Mouse (Mus musculus): Measurements from ENCODE around the gene Ephx3. TPM values are rescaled to one million over a fixed set of nuclear protein-coding genes. Genes with fewer than 3 reads are reported as not detected.
"Not testable (repeated sequence)": the region's sequence is repeated elsewhere in the genome, so short reads cannot be mapped to it uniquely, and the experiment has no call there.

The Ephx3 gene
- polyA plus RNA-seq (2014; fragmentation: Nextera tagmentation; extraction: Ambion mirVana), result not detected in 2 replicates

DNA sequence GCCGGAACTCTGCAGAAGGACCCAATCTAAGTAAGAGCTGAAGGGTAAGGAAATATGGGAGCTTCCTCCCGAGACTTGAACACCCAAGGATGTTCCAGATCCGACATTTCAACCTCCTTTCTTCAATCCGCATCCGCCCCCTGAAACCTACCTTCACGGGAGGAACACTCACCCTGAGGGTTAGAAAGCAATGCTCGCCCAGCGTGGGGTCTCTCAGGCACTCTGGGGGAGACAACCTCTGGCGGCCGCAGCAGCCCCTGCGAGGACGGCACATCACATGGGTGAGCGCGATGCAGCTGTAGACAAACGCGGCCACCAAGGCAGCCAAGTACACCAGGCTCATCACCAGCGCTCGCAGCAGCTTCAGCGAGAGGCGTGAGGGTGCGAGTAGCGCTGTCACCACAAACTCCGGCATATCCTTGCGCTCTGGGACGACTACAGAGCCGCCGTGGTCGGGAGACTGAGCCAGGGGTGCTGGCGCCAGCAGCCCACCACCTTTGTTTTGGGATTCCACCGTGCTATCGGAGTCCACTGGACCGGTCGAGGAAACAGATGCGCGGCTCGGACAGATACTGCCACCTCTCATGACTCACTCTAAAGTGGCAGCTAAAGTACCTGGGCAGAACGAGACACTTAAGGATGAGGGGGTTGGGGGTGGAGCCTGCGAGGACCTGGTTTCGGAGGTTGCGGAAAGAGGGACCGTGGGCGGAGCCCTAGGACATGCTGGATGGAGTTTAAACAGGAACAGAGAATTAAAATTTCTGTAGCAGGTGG, at the start of gene Ephx3:
TSS of gene Ephx3 (minus strand) at position 687 of the 774 bp plus-strand sequence.
- Histone ChIP-seq H3K36me3 (replicated peaks; ENCODE audit: control insufficient read depth, insufficient read depth, low read depth, low read length) (no peaks in the 10 kb centered on the region), H3K27ac (replicated peaks; ENCODE audit: low read depth, low read length) (no peak within 1 kb of the TSS), H3K9me3 (replicated peaks; ENCODE audit: control insufficient read depth, low read length) (no peaks in the 10 kb centered on the region), H3K27me3 (ENCODE audit: control insufficient read depth, insufficient read depth, low read length) (peaks cover 11% of the 10 kb centered on the region), H3K4me1 (ENCODE audit: control insufficient read depth, insufficient read depth, low read length) (peaks cover 4% of the 10 kb centered on the region; the same call in 1 of the 2 replicates), H3K9ac (replicated peaks; ENCODE audit: low read length) (peak within 1 kb of the TSS; percentile 44), H3K4me2 (ENCODE audit: low read depth, low read length) (peak within 1 kb of the TSS; percentile 80), H3K4me3 (ENCODE audit: low read depth, low read length) (peak within 1 kb of the TSS; percentile 37)
- ATAC-seq (replicated peaks; ENCODE audit: insufficient number of reproducible peaks, low FRiP score, low TSS enrichment, low read depth) (no peak), DNase-seq (ENCODE audit: low spot score) (peak; percentile 32)
- 4% methylated on average over 42 of the region's 42 CpGs for WGBS

DNA sequence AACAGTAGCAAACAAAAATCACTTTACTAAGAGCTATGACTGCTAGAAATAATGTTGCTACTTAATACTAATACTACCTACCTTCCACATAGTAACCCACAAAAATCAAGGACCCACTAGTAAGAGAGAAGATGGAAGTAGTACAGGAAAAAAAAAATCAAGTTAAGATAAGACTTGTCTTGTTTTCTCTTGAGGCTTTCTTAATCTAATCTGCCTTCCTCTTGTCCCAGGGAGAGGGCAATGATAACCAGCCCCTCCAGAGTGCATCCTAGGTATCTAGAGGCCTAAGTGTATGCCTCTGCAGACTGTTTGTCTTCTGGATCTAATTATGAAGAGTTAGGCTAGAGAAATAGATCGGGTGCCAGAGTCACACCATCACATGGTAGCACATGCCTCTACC, 49.2 kb upstream of the Ephx3 start:
- Histone ChIP-seq H3K9me3 (replicated peaks; ENCODE audit: control insufficient read depth, low read length) (no peaks in the 10 kb centered on the region), H3K4me2 (ENCODE audit: low read depth, low read length) (no peak overlapping the region), H3K9ac (replicated peaks; ENCODE audit: low read length) (no peak overlapping the region), H3K36me3 (replicated peaks; ENCODE audit: control insufficient read depth, insufficient read depth, low read depth, low read length) (no peaks in the 10 kb centered on the region), H3K4me3 (ENCODE audit: low read depth, low read length) (no peak overlapping the region), H3K27ac (replicated peaks; ENCODE audit: low read depth, low read length) (no peak overlapping the region), H3K4me1 (ENCODE audit: control insufficient read depth, insufficient read depth, low read length) (peaks cover 6% of the 10 kb centered on the region), H3K27me3 (ENCODE audit: control insufficient read depth, insufficient read depth, low read length) (no peaks in the 10 kb centered on the region)
- DNase-seq (ENCODE audit: low spot score) (no peak), ATAC-seq (replicated peaks; ENCODE audit: insufficient number of reproducible peaks, low FRiP score, low TSS enrichment, low read depth) (no peak)
- 40% methylated on average over 1 of the region's 1 CpGs for WGBS

- Histone ChIP-seq H3K9me3 (replicated peaks; ENCODE audit: control insufficient read depth, low read length) (no peaks in the 10 kb centered on the region), H3K4me2 (ENCODE audit: low read depth, low read length) (no peak overlapping the region; the same call in 1 of the 2 replicates), H3K36me3 (replicated peaks; ENCODE audit: control insufficient read depth, insufficient read depth, low read depth, low read length) (no peaks in the 10 kb centered on the region), H3K4me1 (ENCODE audit: control insufficient read depth, insufficient read depth, low read length) (peaks cover 6% of the 10 kb centered on the region), H3K27ac (replicated peaks; ENCODE audit: low read depth, low read length) (no peak overlapping the region), H3K4me3 (ENCODE audit: low read depth, low read length) (no peak overlapping the region), H3K9ac (replicated peaks; ENCODE audit: low read length) (no peak overlapping the region), H3K27me3 (ENCODE audit: control insufficient read depth, insufficient read depth, low read length) (no peaks in the 10 kb centered on the region)
- DNase-seq (ENCODE audit: low spot score) (peak; percentile 60), ATAC-seq (replicated peaks; ENCODE audit: insufficient number of reproducible peaks, low FRiP score, low TSS enrichment, low read depth) (no peak; the same call in 1 of the 2 replicates)
- 59% methylated on average over 5 of the region's 5 CpGs for WGBS
Measured at GRCm38 (mm10) chr17:32235534-32236191, 46.3 kb upstream of the Ephx3 start.

GRCm38 (mm10) chr17:32233174-32233573, 43.8 kb upstream of the Ephx3 start:
- Histone ChIP-seq H3K4me3 (ENCODE audit: low read depth, low read length) (no peak overlapping the region), H3K36me3 (replicated peaks; ENCODE audit: control insufficient read depth, insufficient read depth, low read depth, low read length) (no peaks in the 10 kb centered on the region; the same call in none of the 2 replicates), H3K4me1 (ENCODE audit: control insufficient read depth, insufficient read depth, low read length) (peaks cover 6% of the 10 kb centered on the region), H3K27ac (replicated peaks; ENCODE audit: low read depth, low read length) (no peak overlapping the region), H3K9ac (replicated peaks; ENCODE audit: low read length) (no peak overlapping the region), H3K4me2 (ENCODE audit: low read depth, low read length) (no peak overlapping the region), H3K9me3 (replicated peaks; ENCODE audit: control insufficient read depth, low read length) (no peaks in the 10 kb centered on the region), H3K27me3 (ENCODE audit: control insufficient read depth, insufficient read depth, low read length) (no peaks in the 10 kb centered on the region)
- DNase-seq (ENCODE audit: low spot score) (no peak), ATAC-seq (replicated peaks; ENCODE audit: insufficient number of reproducible peaks, low FRiP score, low TSS enrichment, low read depth) (no peak)

- Histone ChIP-seq H3K9ac (replicated peaks; ENCODE audit: low read length) (no peak overlapping the region), H3K27me3 (ENCODE audit: control insufficient read depth, insufficient read depth, low read length) (no peaks in the 10 kb centered on the region), H3K4me1 (ENCODE audit: control insufficient read depth, insufficient read depth, low read length) (no peaks in the 10 kb centered on the region), H3K9me3 (replicated peaks; ENCODE audit: control insufficient read depth, low read length) (no peaks in the 10 kb centered on the region), H3K4me3 (ENCODE audit: low read depth, low read length) (no peak overlapping the region), H3K4me2 (ENCODE audit: low read depth, low read length) (no peak overlapping the region), H3K36me3 (replicated peaks; ENCODE audit: control insufficient read depth, insufficient read depth, low read depth, low read length) (no peaks in the 10 kb centered on the region; the same call in none of the 2 replicates), H3K27ac (replicated peaks; ENCODE audit: low read depth, low read length) (no peak overlapping the region)
- DNase-seq (ENCODE audit: low spot score), result no peak
- ATAC-seq (replicated peaks; ENCODE audit: insufficient number of reproducible peaks, low FRiP score, low TSS enrichment, low read depth), result no peak
- WGBS, result 97% methylated on average over 4 of the region's 4 CpGs
Measured at GRCm38 (mm10) chr17:32229256-32229655, 39.9 kb upstream of the Ephx3 start.

- peaks cover 6% of the 10 kb centered on the region for H3K36me3 ChIP-seq (replicated peaks; ENCODE audit: control insufficient read depth, insufficient read depth, low read depth, low read length)
- no peak overlapping the region for H3K9ac ChIP-seq (replicated peaks; ENCODE audit: low read length)
- 65% methylated on average over 3 of the region's 3 CpGs for WGBS
- ATAC-seq (replicated peaks; ENCODE audit: insufficient number of reproducible peaks, low FRiP score, low TSS enrichment, low read depth), result no peak
- H3K4me1 ChIP-seq (ENCODE audit: control insufficient read depth, insufficient read depth, low read length), result no peaks in the 10 kb centered on the region
- no peak overlapping the region for H3K27ac ChIP-seq (replicated peaks; ENCODE audit: low read depth, low read length)
- no peaks in the 10 kb centered on the region for H3K9me3 ChIP-seq (replicated peaks; ENCODE audit: control insufficient read depth, low read length)
- DNase-seq (ENCODE audit: low spot score), result no peak
- H3K27me3 ChIP-seq (ENCODE audit: control insufficient read depth, insufficient read depth, low read length), result no peaks in the 10 kb centered on the region
- H3K4me3 ChIP-seq (ENCODE audit: low read depth, low read length), result no peak overlapping the region
- no peak overlapping the region for H3K4me2 ChIP-seq (ENCODE audit: low read depth, low read length)
Measured at GRCm38 (mm10) chr17:32220873-32221272, 31.5 kb upstream of the Ephx3 start.

GRCm38 (mm10) chr17:32215587-32215986, 26.2 kb upstream of the Ephx3 start:
- not testable (repeated sequence) for H3K27me3 ChIP-seq (ENCODE audit: control insufficient read depth, insufficient read depth, low read length); H3K36me3 ChIP-seq (replicated peaks; ENCODE audit: control insufficient read depth, insufficient read depth, low read depth, low read length); H3K4me2 ChIP-seq (ENCODE audit: low read depth, low read length); H3K27ac ChIP-seq (replicated peaks; ENCODE audit: low read depth, low read length); H3K4me1 ChIP-seq (ENCODE audit: control insufficient read depth, insufficient read depth, low read length); DNase-seq (ENCODE audit: low spot score); H3K4me3 ChIP-seq (ENCODE audit: low read depth, low read length); H3K9ac ChIP-seq (replicated peaks; ENCODE audit: low read length); H3K9me3 ChIP-seq (replicated peaks; ENCODE audit: control insufficient read depth, low read length); ATAC-seq (replicated peaks; ENCODE audit: insufficient number of reproducible peaks, low FRiP score, low TSS enrichment, low read depth)
- 72% methylated on average over 4 of the region's 4 CpGs for WGBS

- not testable (repeated sequence) for H3K9ac ChIP-seq (replicated peaks; ENCODE audit: low read length); DNase-seq (ENCODE audit: low spot score); ATAC-seq (replicated peaks; ENCODE audit: insufficient number of reproducible peaks, low FRiP score, low TSS enrichment, low read depth); H3K27me3 ChIP-seq (ENCODE audit: control insufficient read depth, insufficient read depth, low read length); H3K9me3 ChIP-seq (replicated peaks; ENCODE audit: control insufficient read depth, low read length); H3K4me1 ChIP-seq (ENCODE audit: control insufficient read depth, insufficient read depth, low read length); H3K4me3 ChIP-seq (ENCODE audit: low read depth, low read length); H3K27ac ChIP-seq (replicated peaks; ENCODE audit: low read depth, low read length); H3K36me3 ChIP-seq (replicated peaks; ENCODE audit: control insufficient read depth, insufficient read depth, low read depth, low read length); H3K4me2 ChIP-seq (ENCODE audit: low read depth, low read length)
- WGBS, result 87% methylated on average over 6 of the region's 6 CpGs
Measured at GRCm38 (mm10) chr17:32211554-32211953, 22.2 kb upstream of the Ephx3 start.

Measured in embryonic facial prominence, embryonic 11.5 days (tissue).